ENCODE assay signal across 8 mouse cellular contexts in the genomic region with DNA sequence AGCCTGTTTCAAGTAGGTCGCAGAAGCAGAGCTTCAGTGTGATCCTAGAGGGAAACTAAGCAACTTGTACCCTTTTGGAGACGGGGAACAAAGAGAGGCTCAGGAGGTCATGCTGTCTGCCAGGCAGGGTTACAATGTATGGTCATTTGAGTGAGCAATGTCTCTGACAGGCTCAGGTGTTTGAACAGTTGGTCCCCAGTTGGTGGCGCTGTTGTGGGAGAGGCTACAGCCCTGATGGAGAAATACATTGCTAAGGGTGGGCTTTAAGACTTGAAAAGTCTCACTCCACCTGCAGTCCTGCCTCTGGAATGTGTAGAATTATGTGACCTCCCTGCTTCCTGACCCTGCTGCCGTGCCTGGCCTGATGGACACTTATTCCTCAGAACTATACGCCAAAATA. TPM values are rescaled to one million over a fixed set of nuclear protein-coding genes. Genes with fewer than 3 reads are reported as not detected.
DNase-seq lines count a peak whose midpoint lies in the region; ATAC-seq and TF ChIP-seq lines count a peak whose summit lies in the region.
"Had no signal": no experiment of that assay in that cellular context is flagged by ENCODE, and none has a peak within 500 bp of the region (broad histone marks: within the 10 kb centered on the region; RNA-seq: fewer than 3 reads in every experiment).

No protein-coding gene starts in this region.

- no peak overlapping the region for H3K4me2 ChIP-seq in kidney, postnatal 0 days (ENCODE audit: low read length)
- H3K4me2 ChIP-seq in liver, postnatal 0 days (ENCODE audit: low read depth, low read length) = no peak overlapping the region
- H3K4me2 ChIP-seq: limb, embryonic 12.5 days had no signal

- no peak for DNase-seq in kidney, postnatal 0 days (ENCODE audit: low spot score)
- no peak for DNase-seq in kidney, adult 18-20 months
- peak; percentile 73 for DNase-seq in CD4-positive, CD25-positive, alpha-beta regulatory T cell, adult 2 months (ENCODE audit: low read depth, low spot score)
- DNase-seq in Patski (ENCODE audit: low read depth, low spot score) = no peak
- DNase-seq in liver, postnatal 0 days = peak; percentile 36
- DNase-seq in adipocyte (ENCODE audit: low spot score) = no peak
- no peak for DNase-seq in left cerebral cortex, adult 11 months (ENCODE audit: low spot score)

- WGBS in kidney, postnatal 0 days = 65% methylated on average over 5 of the region's 5 CpGs
- WGBS in liver, postnatal 0 days (ENCODE audit: insufficient replicate concordance) = 49% methylated on average over 5 of the region's 5 CpGs

- peak; percentile 49 for TF ChIP-seq CTCF in kidney, postnatal 0 days (IDR thresholded peaks at IDR 0.05; ENCODE audit: low read depth)
- TF ChIP-seq CTCF in Patski (IDR thresholded peaks at IDR 0.05) = peak; percentile 48
- peak; percentile 56 for TF ChIP-seq CTCF in liver, postnatal 0 days (IDR thresholded peaks at IDR 0.05; ENCODE audit: low read depth)

- in situ Hi-C loops in Patski (cut with MboI; ENCODE audit: low pct_unique_long_range_greater_than_20kb) = no loop called here

- no peaks in the 10 kb centered on the region for H3K27me3 ChIP-seq in kidney, postnatal 0 days (ENCODE audit: insufficient read depth, low read length)
- H3K27me3 ChIP-seq in Patski = peaks cover 26% of the 10 kb centered on the region
- H3K27me3 ChIP-seq in liver, postnatal 0 days (ENCODE audit: insufficient read depth, low read length) = 0 out of 2 replicates have a peak, but pooled peaks cover 3% of the 10 kb centered on the region

- H3K27ac ChIP-seq in kidney, postnatal 0 days = no peak overlapping the region
- H3K27ac ChIP-seq in liver, postnatal 0 days (ENCODE audit: low read depth) = no peak overlapping the region
- H3K27ac ChIP-seq: limb, embryonic 12.5 days had no signal

- CTCF ChIA-PET in Patski (lab: Charles Lee) = no interaction called here

- no peaks in the 10 kb centered on the region for H3K9me3 ChIP-seq in kidney, postnatal 0 days (replicated peaks; ENCODE audit: low read length)
- no peaks in the 10 kb centered on the region for H3K9me3 ChIP-seq in liver, postnatal 0 days (ENCODE audit: low read length)
- H3K9me3 ChIP-seq: limb, embryonic 12.5 days had no signal

- POLR2A ChIA-PET in Patski (lab: Charles Lee) = no interaction called here

- no peak for ATAC-seq in kidney, postnatal 0 days (replicated peaks; ENCODE audit: low FRiP score, low read depth)
- ATAC-seq in Patski = no peak
- no peak for ATAC-seq in liver, postnatal 0 days

- no peaks in the 10 kb centered on the region for H3K36me3 ChIP-seq in kidney, postnatal 0 days (ENCODE audit: insufficient read depth, low read length)
- H3K36me3 ChIP-seq in liver, postnatal 0 days (replicated peaks; ENCODE audit: insufficient read depth, low read length) = no peaks in the 10 kb centered on the region
- H3K36me3 ChIP-seq: limb, embryonic 12.5 days had no signal

- TF ChIP-seq EP300 in liver, postnatal 0 days (IDR thresholded peaks at IDR 0.05; ENCODE audit: low read depth) = no peak

- no peak overlapping the region for H3K9ac ChIP-seq in kidney, postnatal 0 days (ENCODE audit: low read depth, low read length)
- H3K9ac ChIP-seq in liver, postnatal 0 days (replicated peaks) = no peak overlapping the region
- H3K9ac ChIP-seq: limb, embryonic 12.5 days had no signal

- 0 out of 2 replicates have a peak, but pooled peaks cover 5% of the 10 kb centered on the region for H3K4me1 ChIP-seq in kidney, postnatal 0 days (replicated peaks; ENCODE audit: insufficient read depth, low read length)
- peaks cover 9% of the 10 kb centered on the region for H3K4me1 ChIP-seq in liver, postnatal 0 days (ENCODE audit: insufficient read depth)

- H3K4me3 ChIP-seq in kidney, postnatal 0 days (replicated peaks; ENCODE audit: low read depth, low read length) = no peak overlapping the region
- H3K4me3 ChIP-seq in liver, postnatal 0 days (ENCODE audit: low read depth, low read length) = no peak overlapping the region
- H3K4me3 ChIP-seq: limb, embryonic 12.5 days had no signal

RNA-seq across cellular contexts. Expression of a gene that starts 21.4 kb away (rescaled TPM):
- 2.0 and 2.4 TPM in 2 replicates for polyA plus RNA-seq in kidney, postnatal 0 days (2015; fragmentation: Nextera tagmentation; extraction: Ambion mirVana)
- polyA plus RNA-seq in Patski (2021) = 0.60 TPM
- 0.69 and 1.00 TPM in 2 replicates for polyA plus RNA-seq in liver, postnatal 0 days (2015; fragmentation: Nextera tagmentation; extraction: Ambion mirVana)

Comparison
In these comparisons a context has a peak if more than half of its experiments do, and no peak if none do; other contexts are left out.
1. DNase-seq: peak in CD4-positive, CD25-positive, alpha-beta regulatory T cell, adult 2 months (single experiment) and liver, postnatal 0 days (single experiment); none in kidney, postnatal 0 days (single experiment), kidney, adult 18-20 months (single experiment), Patski (single experiment), adipocyte (single experiment) and left cerebral cortex, adult 11 months (single experiment).
2. Peak in every context shown above with its lines, with median percentiles within 50 percentile points of each other: CTCF ChIP-seq.